Mouse (Mus musculus) limb, embryonic 14.5 days (tissue): Measurements from ENCODE around the gene Hadhb. TPM values are rescaled to one million over a fixed set of nuclear protein-coding genes. Genes with fewer than 3 reads are reported as not detected.
A peak's percentile ranks its signal among the peaks of the same experiment; 100 is the strongest.

Experiments
- ATAC-seq: fragments of 200-750 bp; cut with Nextera tagmentation; 2 replicates; pipeline ENCODE4 v1.8.0; 2017; ENCODE audit warnings: low read depth, moderate number of reproducible peaks, moderate TSS enrichment; ENCODE audit not compliant: low FRiP score
- DNase-seq: peaks from one replicate; pipeline ENCODE4 v3.0.0-alpha.2; 2015; ENCODE audit warnings: low spot score
- H3K27ac ChIP-seq: fragments of 300-500 bp; sonication (generic); replicated peaks from 2 replicates; pipeline ENCODE4 v1.5.1; 2014; ENCODE audit warnings: low read depth, mild to moderate bottlenecking, low read length, moderate library complexity, mixed read lengths
- H3K27me3 ChIP-seq: fragments of 300-500 bp; sonication (generic); 2 replicates; pipeline ENCODE4 v1.6.1; 2014; ENCODE audit warnings: low read length, mixed read lengths; ENCODE audit not compliant: control insufficient read depth, insufficient read depth
- H3K36me3 ChIP-seq: fragments of 300-500 bp; sonication (generic); 2 replicates; pipeline ENCODE4 v1.6.1; 2014; ENCODE audit warnings: mild to moderate bottlenecking, low read length, moderate library complexity, mixed read lengths; ENCODE audit not compliant: control insufficient read depth, insufficient read depth
- H3K4me1 ChIP-seq: fragments of 300-500 bp; sonication (generic); 2 replicates; pipeline ENCODE4 v1.6.1; 2014; ENCODE audit warnings: antibody characterized with exemption, low read length, mixed read lengths; ENCODE audit not compliant: control insufficient read depth, insufficient read depth
- H3K4me2 ChIP-seq: fragments of 300-500 bp; sonication (generic); replicated peaks from 2 replicates; pipeline ENCODE4 v1.6.1; 2014; ENCODE audit warnings: low read depth, mild to moderate bottlenecking, low read length, moderate library complexity; ENCODE audit not compliant: severe bottlenecking
- H3K4me3 ChIP-seq: fragments of 300-500 bp; sonication (generic); replicated peaks from 2 replicates; pipeline ENCODE4 v1.5.1; 2014; ENCODE audit warnings: low read length
- H3K9ac ChIP-seq: fragments of 300-500 bp; sonication (generic); 2 replicates; pipeline ENCODE4 v1.6.1; 2014; ENCODE audit warnings: mild to moderate bottlenecking, low read depth, low read length, moderate library complexity; ENCODE audit not compliant: severe bottlenecking
- H3K9me3 ChIP-seq: fragments of 300-500 bp; sonication (generic); 2 replicates; pipeline ENCODE4 v1.6.1; 2016; ENCODE audit warnings: low read length; ENCODE audit not compliant: control insufficient read depth
- POLR2A ChIP-seq: fragments of 200-500 bp; IDR thresholded peaks from 2 replicates; pipeline ENCODE4 v1.8.0; 2012; ENCODE audit warnings: inconsistent platforms, mild to moderate bottlenecking, moderate library complexity, borderline replicate concordance; ENCODE audit not compliant: insufficient read depth, insufficient read length; ENCODE audit errors: extremely low read depth
- WGBS: fragments of 180-500 bp; shearing (Covaris S2); extraction: QIAGEN DNeasy Blood & Tissue Kit; methylation state at CpG from one replicate; pipeline ENCODE4 v1.1.7; 2014; 5-methylcytosine and 5-hydroxymethylcytosine counted together
- polyA plus RNA-seq, 2 experiments: library from polyadenylated mRNA; depleted of rRNA in 1 of 2; stranded (reverse) in 1 of 2; unstranded in 1 of 2; fragments of >200 nt; fragmentation: Nextera tagmentation in 1 of 2; extraction: Ambion mirVana in 1 of 2; gene quantifications; 2 replicates each; pipeline versions ENCODE4 v1.2.1 to v1.2.3; 2012 to 2014

Gene Hadhb
- polyA plus RNA-seq, 2 experiments: 74.3 to 128 TPM

DNA sequence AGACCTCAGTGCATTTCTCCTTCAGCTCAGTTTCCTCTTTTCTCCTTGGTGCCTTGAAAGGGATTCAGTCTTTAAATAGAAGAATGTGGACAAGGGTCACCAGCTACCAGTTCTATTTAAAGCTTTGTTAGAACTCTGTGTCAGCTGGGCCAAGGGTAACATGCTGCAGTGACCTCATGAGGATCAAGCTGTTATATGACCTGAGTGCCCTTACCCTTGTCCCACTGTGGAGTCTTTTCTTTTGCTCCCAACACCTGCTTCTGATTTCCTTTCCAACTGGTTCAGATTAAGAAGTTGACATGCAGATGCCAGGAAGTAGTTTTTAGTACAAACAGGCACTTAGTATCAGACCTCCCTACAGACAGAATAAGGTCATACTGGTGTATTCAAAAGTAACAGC lies 17.1 kb downstream of the Hadhb start:
- ATAC-seq (0 out of 2 replicates have a peak, but pooled peaks have one; percentile 44), DNase-seq (no peak)
- Histone ChIP-seq H3K27me3 (no peaks in the 10 kb centered on the region), H3K36me3 (peaks cover 80% of the 10 kb centered on the region), H3K4me1 (no peaks in the 10 kb centered on the region), H3K27ac (no peak overlapping the region), H3K4me3 (no peak overlapping the region), H3K9me3 (no peaks in the 10 kb centered on the region), H3K9ac (no peak overlapping the region), H3K4me2 (no peak overlapping the region)
- TF ChIP-seq POLR2A: no peak

- no peak for TF ChIP-seq POLR2A
- H3K9me3 ChIP-seq: no peaks in the 10 kb centered on the region
- no peak overlapping the region for H3K27ac ChIP-seq
- WGBS: 27% methylated on average over 20 of the region's 20 CpGs
- no peak overlapping the region for H3K4me2 ChIP-seq
- H3K4me1 ChIP-seq: no peaks in the 10 kb centered on the region
- H3K9ac ChIP-seq: no peak overlapping the region
- peaks cover 83% of the 10 kb centered on the region for H3K36me3 ChIP-seq
- no peaks in the 10 kb centered on the region for H3K27me3 ChIP-seq
- H3K4me3 ChIP-seq: no peak overlapping the region
- ATAC-seq: no peak
- no peak for DNase-seq
Measured at GRCm38 (mm10) chr5:30172931-30173692, 18.1 kb downstream of the Hadhb start.

GRCm38 (mm10) chr5:30175811-30176210 lies 20.8 kb downstream of the Hadhb start:
- WGBS: 54% methylated on average over 4 of the region's 4 CpGs
- no peak for TF ChIP-seq POLR2A

DNA sequence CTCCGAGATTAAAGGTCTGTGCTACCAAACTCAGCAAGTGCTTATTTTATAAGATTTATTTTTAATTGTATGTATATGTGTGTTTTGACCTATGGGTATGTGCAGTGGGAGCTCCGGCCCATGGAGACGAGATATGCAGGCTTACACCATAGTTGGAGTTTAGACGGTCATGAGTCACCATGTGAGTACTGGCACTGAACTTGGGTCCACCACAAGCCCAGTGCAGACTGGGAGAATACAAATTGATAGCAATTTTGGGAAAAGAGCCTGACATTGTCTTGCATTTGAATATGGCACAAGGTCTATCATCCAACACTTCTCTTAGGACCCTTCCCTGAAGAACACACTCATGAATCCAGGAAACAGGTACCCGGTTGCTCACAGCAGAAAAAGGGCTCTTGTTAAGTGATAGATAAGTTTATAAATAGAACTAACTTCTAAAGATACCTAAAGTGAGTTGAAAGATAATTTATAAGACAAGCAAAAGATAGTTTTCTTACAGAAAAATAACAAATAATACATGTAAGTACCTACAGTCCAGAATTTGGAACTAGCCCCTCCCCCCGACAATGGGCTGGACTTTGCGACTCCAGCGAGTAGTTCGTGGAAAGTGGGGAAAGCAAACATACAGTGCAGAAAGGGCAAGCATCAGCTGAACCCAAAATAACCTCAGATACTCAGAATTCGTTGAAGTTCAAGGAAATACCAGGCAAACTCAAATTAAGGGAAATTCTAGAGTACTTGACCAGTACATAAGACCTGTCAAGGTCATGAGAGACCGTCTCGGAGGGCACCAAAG lies 32.8 kb downstream of the Hadhb start:
- no peaks in the 10 kb centered on the region for H3K27me3 ChIP-seq
- no peaks in the 10 kb centered on the region for H3K9me3 ChIP-seq
- WGBS: 95% methylated on average over 12 of the region's 12 CpGs
- H3K36me3 ChIP-seq: peaks cover 47% of the 10 kb centered on the region
- DNase-seq: no peak
- TF ChIP-seq POLR2A: no peak
- H3K4me3 ChIP-seq: no peak overlapping the region
- H3K4me2 ChIP-seq: no peak overlapping the region
- H3K27ac ChIP-seq: no peak overlapping the region
- H3K9ac ChIP-seq: no peak overlapping the region
- H3K4me1 ChIP-seq: no peaks in the 10 kb centered on the region
- ATAC-seq: no peak

More at GRCm38 (mm10) chr5:30175811-30176210, 20.8 kb downstream of the Hadhb start:
- no peak for DNase-seq
- Histone ChIP-seq H3K27ac (no peak overlapping the region), H3K9ac (no peak overlapping the region), H3K4me3 (no peak overlapping the region), H3K4me1 (no peaks in the 10 kb centered on the region), H3K27me3 (no peaks in the 10 kb centered on the region), H3K4me2 (no peak overlapping the region), H3K36me3 (peaks cover 87% of the 10 kb centered on the region), H3K9me3 (no peaks in the 10 kb centered on the region)
- no peak for ATAC-seq

- no peaks in the 10 kb centered on the region for H3K9me3 ChIP-seq
- no peak for ATAC-seq
- H3K4me2 ChIP-seq: no peak overlapping the region
- no peaks in the 10 kb centered on the region for H3K4me1 ChIP-seq
- WGBS: 68% methylated on average over 1 of the region's 1 CpGs
- no peak overlapping the region for H3K4me3 ChIP-seq
- no peaks in the 10 kb centered on the region for H3K27me3 ChIP-seq
- DNase-seq: no peak
- H3K27ac ChIP-seq: no peak overlapping the region
- no peak for TF ChIP-seq POLR2A
- H3K36me3 ChIP-seq: peaks cover 14% of the 10 kb centered on the region
- H3K9ac ChIP-seq: no peak overlapping the region
Measured at GRCm38 (mm10) chr5:30192452-30192851, 37.4 kb downstream of the Hadhb start.
